Mouse (Mus musculus) left cerebral cortex, postnatal 10 days (tissue): ENCODE measurements around the gene Slc11a1. TPM values are rescaled to one million over a fixed set of nuclear protein-coding genes. Genes with fewer than 3 reads are reported as not detected.
A peak's percentile ranks its signal among the peaks of the same experiment; 100 is the strongest.

ENCODE experiments used
- microRNA-seq: library from miRNA; unstranded; fragments of <30 nt; microRNA quantifications from one replicate; pipeline ENCODE4 v1.2.0, GENCODE M21; 2022
- total RNA-seq, 2 experiments: library from RNA; stranded (reverse); gene quantifications; 2 replicates each; pipeline ENCODE4 v1.2.3; 2021

Gene Slc11a1
- total RNA-seq, 2 experiments from 2014 or later = 1.9 to 2.7 TPM

Small RNAs within 50 kb of the gene (microRNA-seq; reads per million reads assigned to microRNA genes)
- 4,646 reads per million, percentile 90 among the genes with 10 or more reads in this experiment for gene Mir26b

Other genes with a start within 250 kb of the Slc11a1 start
- gene Rufy4, start 249.7 kb upstream of the Slc11a1 start, total RNA-seq = under 1 TPM in 1 of 2 experiments, not detected in 1; 0.15 TPM
- gene Cxcr2, start 221.2 kb upstream of the Slc11a1 start, total RNA-seq = not detected
- not detected for gene Cxcr1, start 180.6 kb upstream of the Slc11a1 start, total RNA-seq
- gene Arpc2, start 139.1 kb upstream of the Slc11a1 start, total RNA-seq = 100 to 1,000 TPM; 316 to 324 TPM
- not detected for gene Gpbar1, start 96.6 kb upstream of the Slc11a1 start, total RNA-seq
- gene Aamp, start 90.5 kb upstream of the Slc11a1 start, total RNA-seq = 100 to 1,000 TPM; 131 to 139 TPM
- 100 to 1,000 TPM; 109 to 124 TPM for gene Pnkd, start 90.3 kb upstream of the Slc11a1 start, total RNA-seq
- 10 to 100 TPM; 10.4 to 11.2 TPM for gene Tmbim1, start 69.6 kb upstream of the Slc11a1 start, total RNA-seq
- under 1 TPM; 0.41 to 0.45 TPM for gene Catip, start 13.1 kb upstream of the Slc11a1 start, total RNA-seq
- 10 to 100 TPM; 17.8 to 17.9 TPM for gene Ctdsp1, start 16.3 kb downstream of the Slc11a1 start, total RNA-seq
- under 1 TPM; 0.89 to 0.92 TPM for gene Vil1, start 34.2 kb downstream of the Slc11a1 start, total RNA-seq
- gene Cnot9, start 130.9 kb downstream of the Slc11a1 start, total RNA-seq = 10 to 100 TPM; 38.6 to 41.1 TPM
- 10 to 100 TPM in 1 of 2 experiments, 1 to 10 TPM in 1; 7.6 to 10.9 TPM for gene Plcd4, start 167.7 kb downstream of the Slc11a1 start, total RNA-seq
- 10 to 100 TPM; 24.6 to 25.4 TPM for gene Usp37, start 169.1 kb downstream of the Slc11a1 start, total RNA-seq
- 10 to 100 TPM; 24.1 to 25.3 TPM for gene Zfp142, start 213.1 kb downstream of the Slc11a1 start, total RNA-seq
- 10 to 100 TPM; 21.2 to 23.1 TPM for gene Bcs1l, start 213.1 kb downstream of the Slc11a1 start, total RNA-seq
- gene Rnf25, start 226.2 kb downstream of the Slc11a1 start, total RNA-seq = 10 to 100 TPM; 55.7 to 59.1 TPM
- gene Stk36, start 226.2 kb downstream of the Slc11a1 start, total RNA-seq = 1 to 10 TPM; 7.5 to 8.8 TPM